Comparison of ENCODE assay signal across 18 mouse cellular contexts in genomic region chr9:61015374-61015890, GRCm38 (mm10).
"Had no signal": no experiment of that assay in that cellular context is flagged by ENCODE, and none has a peak within 500 bp of the region (broad histone marks: within the 10 kb centered on the region; RNA-seq: fewer than 3 reads in every experiment).

No protein-coding gene starts in this region.

- H3K4me3 ChIP-seq: kidney, embryonic 15.5 days; limb, embryonic 13.5 days; liver, embryonic 12.5 days; liver, embryonic 15.5 days; midbrain, embryonic 13.5 days; myocyte; neural tube, embryonic 13.5 days had no signal

- H3K4me1 ChIP-seq: liver, embryonic 12.5 days; liver, embryonic 15.5 days had no signal

- H3K27me3 ChIP-seq: liver, embryonic 15.5 days had no signal

- H3K4me2 ChIP-seq: kidney, embryonic 15.5 days; limb, embryonic 13.5 days; liver, embryonic 12.5 days; liver, embryonic 15.5 days; midbrain, embryonic 13.5 days; neural tube, embryonic 13.5 days had no signal

- H3K9me3 ChIP-seq: liver, embryonic 12.5 days; liver, embryonic 15.5 days had no signal

- H3K9ac ChIP-seq: kidney, embryonic 15.5 days; limb, embryonic 13.5 days; liver, embryonic 12.5 days; liver, embryonic 15.5 days; midbrain, embryonic 13.5 days; neural tube, embryonic 13.5 days had no signal

- H3K27ac ChIP-seq: kidney, embryonic 15.5 days; limb, embryonic 13.5 days; liver, embryonic 12.5 days; liver, embryonic 15.5 days; midbrain, embryonic 13.5 days; neural tube, embryonic 13.5 days had no signal

- ATAC-seq: liver, embryonic 12.5 days; midbrain, embryonic 13.5 days; midbrain, embryonic 16.5 days had no signal

- DNase-seq: kidney, adult 11 months; kidney, adult 8-10 months; kidney, postnatal 10 days; kidney, postnatal 4 days; left cerebral cortex, postnatal 4 days; liver; lung, adult 18-20 months; lung, postnatal 14 days; lung, postnatal 4 days; thymus, postnatal 25 days had no signal

- H3K36me3 ChIP-seq: kidney, embryonic 15.5 days; limb, embryonic 13.5 days; liver, embryonic 12.5 days; liver, embryonic 15.5 days; midbrain, embryonic 13.5 days; neural tube, embryonic 13.5 days had no signal
